Mouse (Mus musculus) G1E (cell line): ENCODE measurements at regions not wholly inside any gene's neighbourhood (a gene's known extent, or its start where the extent isn't known, plus 50 kb on each side); places are given as distances from the start of the nearest gene placed in this dataset.

Experiments used
- CTCF ChIP-seq: IDR thresholded peaks from 2 replicates; pipeline ENCODE4 v1.5.1; 2012; ENCODE audit warnings: low read depth, low read length, inconsistent platforms, mixed read lengths
- TAL1 ChIP-seq: conservative IDR thresholded peaks from 2 replicates; pipeline ENCODE4 v1.6.1; 2012; ENCODE audit warnings: low read depth, low read length, inconsistent platforms, mixed read lengths

DNA sequence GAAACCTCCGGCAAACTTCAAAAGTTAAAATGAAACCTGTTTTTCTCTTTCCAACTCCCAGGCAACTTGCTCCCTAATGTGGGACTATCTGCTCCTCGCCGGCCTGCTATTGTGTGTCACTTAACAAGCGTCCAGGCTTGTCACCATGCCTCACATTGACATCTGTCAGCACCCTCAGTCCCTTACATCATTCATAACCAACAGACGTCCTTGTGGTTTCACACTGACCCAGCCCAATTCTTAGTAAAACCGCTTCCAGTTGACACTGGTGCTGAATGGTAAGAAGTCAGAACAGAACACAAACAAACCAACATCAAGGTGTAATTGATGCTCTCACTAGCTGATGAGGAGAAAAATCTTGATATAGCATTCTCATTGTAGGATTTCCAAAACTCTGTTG is 85.8 kb upstream of the Ifngr1 start:
- TF ChIP-seq CTCF = no peak
- no peak for TF ChIP-seq TAL1
